Mouse (Mus musculus): ENCODE measurements around the gene Dhx15.

Gene Dhx15

GRCm38 (mm10) chr5:52147141-52147540, 43.2 kb downstream of the Dhx15 start:
- ATAC-seq (ENCODE audit: insufficient number of reproducible peaks, low FRiP score, low TSS enrichment) = no peak

- no peak for ATAC-seq (ENCODE audit: insufficient number of reproducible peaks, low FRiP score, low TSS enrichment)
Measured at GRCm38 (mm10) chr5:52145684-52146083, 44.6 kb downstream of the Dhx15 start.

GRCm38 (mm10) chr5:52141936-52142335, 48.4 kb downstream of the Dhx15 start:
- no peak for ATAC-seq (ENCODE audit: insufficient number of reproducible peaks, low FRiP score, low TSS enrichment)

- ATAC-seq (ENCODE audit: insufficient number of reproducible peaks, low FRiP score, low TSS enrichment) = no peak
Measured at GRCm38 (mm10) chr5:52138819-52139218, 51.5 kb downstream of the Dhx15 start.

GRCm38 (mm10) chr5:52138134-52138533, 52.2 kb downstream of the Dhx15 start:
- no peak for ATAC-seq (ENCODE audit: insufficient number of reproducible peaks, low FRiP score, low TSS enrichment)

- ATAC-seq (ENCODE audit: insufficient number of reproducible peaks, low FRiP score, low TSS enrichment) = no peak
Measured at GRCm38 (mm10) chr5:52135460-52136141, 54.7 kb downstream of the Dhx15 start.

- ATAC-seq (ENCODE audit: insufficient number of reproducible peaks, low FRiP score, low TSS enrichment) = no peak
Measured at GRCm38 (mm10) chr5:52132840-52133239, 57.5 kb downstream of the Dhx15 start.

GRCm38 (mm10) chr5:52132092-52132491, 58.2 kb downstream of the Dhx15 start:
- peak; percentile 76; the same call in 1 of the 2 replicates for ATAC-seq (ENCODE audit: insufficient number of reproducible peaks, low FRiP score, low TSS enrichment)

GRCm38 (mm10) chr5:52131389-52131788, 58.9 kb downstream of the Dhx15 start:
- no peak for ATAC-seq (ENCODE audit: insufficient number of reproducible peaks, low FRiP score, low TSS enrichment)

- ATAC-seq (ENCODE audit: insufficient number of reproducible peaks, low FRiP score, low TSS enrichment) = no peak
Measured at GRCm38 (mm10) chr5:52130496-52130895, 59.8 kb downstream of the Dhx15 start.

GRCm38 (mm10) chr5:52126263-52126662, 64.1 kb downstream of the Dhx15 start:
- ATAC-seq (ENCODE audit: insufficient number of reproducible peaks, low FRiP score, low TSS enrichment) = no peak

GRCm38 (mm10) chr5:52125854-52126253, 64.5 kb downstream of the Dhx15 start:
- no peak for ATAC-seq (ENCODE audit: insufficient number of reproducible peaks, low FRiP score, low TSS enrichment)

- no peak for ATAC-seq (ENCODE audit: insufficient number of reproducible peaks, low FRiP score, low TSS enrichment)
Measured at GRCm38 (mm10) chr5:52122146-52122545, 68.2 kb downstream of the Dhx15 start.

- no peak for ATAC-seq (ENCODE audit: insufficient number of reproducible peaks, low FRiP score, low TSS enrichment)
Measured at GRCm38 (mm10) chr5:52119822-52120221, 70.5 kb downstream of the Dhx15 start.

- ATAC-seq (ENCODE audit: insufficient number of reproducible peaks, low FRiP score, low TSS enrichment) = no peak
Measured at GRCm38 (mm10) chr5:52119192-52119591, 71.1 kb downstream of the Dhx15 start.

- ATAC-seq (ENCODE audit: insufficient number of reproducible peaks, low FRiP score, low TSS enrichment) = no peak
Measured at GRCm38 (mm10) chr5:52117829-52118228, 72.5 kb downstream of the Dhx15 start.

- peak; percentile 26 for ATAC-seq (ENCODE audit: insufficient number of reproducible peaks, low FRiP score, low TSS enrichment)
Measured at GRCm38 (mm10) chr5:52116404-52116803, 73.9 kb downstream of the Dhx15 start.

GRCm38 (mm10) chr5:52115821-52116317, 74.4 kb downstream of the Dhx15 start:
- peak; percentile 87 for ATAC-seq (ENCODE audit: insufficient number of reproducible peaks, low FRiP score, low TSS enrichment)

GRCm38 (mm10) chr5:52114751-52115451, 75.4 kb downstream of the Dhx15 start:
- no peak for ATAC-seq (ENCODE audit: insufficient number of reproducible peaks, low FRiP score, low TSS enrichment)

GRCm38 (mm10) chr5:52113851-52114731, 76.2 kb downstream of the Dhx15 start:
- no peak for ATAC-seq (ENCODE audit: insufficient number of reproducible peaks, low FRiP score, low TSS enrichment)
